Mouse (Mus musculus): Measurements from ENCODE around the gene Naa11. TPM values are rescaled to one million over a fixed set of nuclear protein-coding genes. Genes with fewer than 3 reads are reported as not detected.

The Naa11 gene
- polyA plus RNA-seq, 1 experiment, result 0.02 TPM

DNA sequence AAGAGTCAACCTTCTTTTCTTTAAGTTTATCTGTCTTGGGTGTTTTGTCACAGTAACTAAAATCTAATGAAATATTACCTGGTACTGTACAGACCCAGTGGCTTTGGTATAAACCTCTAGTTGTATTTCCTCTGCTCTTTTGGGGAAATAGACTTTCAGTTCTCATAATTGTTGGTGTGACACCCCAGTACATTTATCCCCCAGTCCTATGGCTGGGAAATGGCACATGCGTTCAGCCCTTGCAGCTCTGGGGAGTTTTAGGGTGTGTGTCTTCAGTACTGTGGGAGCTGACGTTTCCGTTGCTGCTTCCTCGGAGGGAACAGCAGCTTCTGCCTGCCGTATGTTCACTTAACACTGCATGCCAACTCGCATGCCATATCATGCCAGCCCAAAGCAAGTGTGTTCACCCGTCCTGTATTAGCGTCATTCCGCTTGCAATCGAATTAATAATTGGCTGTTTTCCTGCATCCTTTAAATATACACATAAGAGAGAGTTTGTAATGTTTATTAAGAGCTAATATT, 46.4 kb downstream of the Naa11 start:
- Histone ChIP-seq H3K79me2 (ENCODE audit: control insufficient read depth, insufficient read depth) (no peaks in the 10 kb centered on the region), H3K27me3 (ENCODE audit: control insufficient read depth, insufficient read depth, insufficient read length) (no peaks in the 10 kb centered on the region), H3K4me3 (no peak overlapping the region), H3K36me3 (ENCODE audit: control insufficient read depth, insufficient read depth) (no peaks in the 10 kb centered on the region), H3ac (ENCODE audit: control insufficient read depth, insufficient read length) (no peak overlapping the region), H3K4me2 (ENCODE audit: low read depth) (no peak overlapping the region)
- TF ChIP-seq USF1 (IDR thresholded peaks at IDR 0.05; ENCODE audit: low read depth) (no peak), CEBPB (IDR thresholded peaks at IDR 0.05; ENCODE audit: insufficient read depth, poor library complexity, severe bottlenecking) (no peak), MYOG (IDR thresholded peaks at IDR 0.05; ENCODE audit: control insufficient read depth in 1 of 3, insufficient read depth in 1 of 3, insufficient read length in 2 of 3, low read depth in 2 of 3) (no peak), POLR2A (IDR thresholded peaks at IDR 0.05; ENCODE audit: insufficient read length, low read depth) (no peak), E2F4 (IDR thresholded peaks at IDR 0.05; ENCODE audit: insufficient read depth) (no peak), POLR2AphosphoS2 (IDR thresholded peaks at IDR 0.05; ENCODE audit: insufficient read length, low read depth) (no peak), TCF3 (IDR thresholded peaks at IDR 0.05; ENCODE audit: insufficient read length, low read depth) (no peak), TCF12 (IDR thresholded peaks at IDR 0.05; ENCODE audit: insufficient read depth, poor library complexity, severe bottlenecking) (no peak), MYOD1 (IDR thresholded peaks at IDR 0.05; ENCODE audit: control insufficient read depth in 1 of 3, insufficient read length in 2 of 3, low read depth in 2 of 3) (no peak), SRF (IDR thresholded peaks at IDR 0.05; ENCODE audit: control insufficient read depth, insufficient read length, low read depth) (no peak), MAX (IDR thresholded peaks at IDR 0.05; ENCODE audit: low read depth) (no peak)

DNA sequence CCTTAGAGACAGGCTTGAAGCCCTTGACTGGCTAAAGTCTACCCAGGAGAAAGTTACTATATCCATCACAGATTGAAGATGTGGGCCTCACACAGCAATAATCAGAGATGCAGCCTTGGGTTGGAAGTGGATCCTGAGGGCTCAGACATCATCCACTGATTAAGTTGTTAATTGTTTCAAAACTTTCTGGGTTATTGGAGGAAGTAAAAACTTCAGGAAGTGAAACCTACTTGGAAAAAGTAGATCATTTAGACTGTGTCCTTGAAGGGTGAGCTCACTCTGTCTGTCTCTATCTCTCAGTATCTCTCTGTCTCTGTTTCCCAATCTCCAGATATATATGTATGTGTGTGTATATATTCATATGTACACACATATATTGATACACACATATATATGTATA, 47.0 kb downstream of the Naa11 start:
- no peaks in the 10 kb centered on the region for H3K27me3 ChIP-seq (ENCODE audit: control insufficient read depth, insufficient read depth, insufficient read length)
- TF ChIP-seq CEBPB (IDR thresholded peaks at IDR 0.05; ENCODE audit: insufficient read depth, poor library complexity, severe bottlenecking) (no peak), MYOG (IDR thresholded peaks at IDR 0.05; ENCODE audit: control insufficient read depth in 1 of 3, insufficient read depth in 1 of 3, insufficient read length in 2 of 3, low read depth in 2 of 3) (no peak), SRF (IDR thresholded peaks at IDR 0.05; ENCODE audit: control insufficient read depth, insufficient read length, low read depth) (no peak), TCF3 (IDR thresholded peaks at IDR 0.05; ENCODE audit: insufficient read length, low read depth) (no peak), POLR2A (IDR thresholded peaks at IDR 0.05; ENCODE audit: insufficient read length, low read depth) (no peak), TCF12 (IDR thresholded peaks at IDR 0.05; ENCODE audit: insufficient read depth, poor library complexity, severe bottlenecking) (no peak), MAX (IDR thresholded peaks at IDR 0.05; ENCODE audit: low read depth) (no peak), MYOD1 (IDR thresholded peaks at IDR 0.05; ENCODE audit: control insufficient read depth in 1 of 3, insufficient read length in 2 of 3, low read depth in 2 of 3) (no peak)
- H3K4me2 ChIP-seq (ENCODE audit: low read depth), result no peak overlapping the region
- H3K79me2 ChIP-seq (ENCODE audit: control insufficient read depth, insufficient read depth), result no peaks in the 10 kb centered on the region
- H3K36me3 ChIP-seq (ENCODE audit: control insufficient read depth, insufficient read depth), result no peaks in the 10 kb centered on the region
- H3K4me3 ChIP-seq, result no peak overlapping the region
- no peak overlapping the region for H3ac ChIP-seq (ENCODE audit: control insufficient read depth, insufficient read length)

DNA sequence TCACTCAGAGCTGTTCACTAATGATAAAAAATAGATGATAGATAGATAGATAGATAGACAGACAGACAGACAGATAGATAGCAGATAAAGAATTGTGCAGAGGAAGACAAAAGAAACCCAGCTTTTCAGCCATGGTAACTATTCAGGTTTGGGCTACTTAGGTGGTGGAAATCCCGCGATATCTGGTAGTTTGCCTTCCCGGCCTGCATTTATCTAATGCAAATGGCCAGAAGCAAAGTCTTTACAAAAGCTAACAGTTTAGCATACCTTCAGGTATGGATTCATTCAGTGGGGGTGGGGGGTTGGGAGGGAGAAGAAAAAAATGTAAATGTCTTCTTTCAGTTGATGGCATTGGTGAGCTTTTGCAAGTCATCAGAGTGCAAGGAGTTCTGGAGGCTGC, 48.0 kb downstream of the Naa11 start:
- H3ac ChIP-seq (ENCODE audit: control insufficient read depth, insufficient read length), result no peak overlapping the region
- no peaks in the 10 kb centered on the region for H3K36me3 ChIP-seq (ENCODE audit: control insufficient read depth, insufficient read depth)
- TF ChIP-seq USF1 (IDR thresholded peaks at IDR 0.05; ENCODE audit: low read depth), result no peak
- no peak for TF ChIP-seq E2F4 (IDR thresholded peaks at IDR 0.05; ENCODE audit: insufficient read depth)
- TF ChIP-seq SRF (IDR thresholded peaks at IDR 0.05; ENCODE audit: control insufficient read depth, insufficient read length, low read depth), result no peak
- TF ChIP-seq TCF12 (IDR thresholded peaks at IDR 0.05; ENCODE audit: insufficient read depth, poor library complexity, severe bottlenecking), result no peak
- no peak for TF ChIP-seq CEBPB (IDR thresholded peaks at IDR 0.05; ENCODE audit: insufficient read depth, poor library complexity, severe bottlenecking)
- TF ChIP-seq POLR2A (IDR thresholded peaks at IDR 0.05; ENCODE audit: insufficient read length, low read depth), result no peak
- TF ChIP-seq POLR2AphosphoS2 (IDR thresholded peaks at IDR 0.05; ENCODE audit: insufficient read length, low read depth), result no peak
- TF ChIP-seq MYOD1 (IDR thresholded peaks at IDR 0.05; ENCODE audit: control insufficient read depth in 1 of 3, insufficient read length in 2 of 3, low read depth in 2 of 3), result no peak
- no peak for TF ChIP-seq MAX (IDR thresholded peaks at IDR 0.05; ENCODE audit: low read depth)
- TF ChIP-seq TCF3 (IDR thresholded peaks at IDR 0.05; ENCODE audit: insufficient read length, low read depth), result no peak
- TF ChIP-seq REST (IDR thresholded peaks at IDR 0.05; ENCODE audit: insufficient read depth, insufficient read length), result no peak
- TF ChIP-seq MYOG (IDR thresholded peaks at IDR 0.05; ENCODE audit: control insufficient read depth in 1 of 3, insufficient read depth in 1 of 3, insufficient read length in 2 of 3, low read depth in 2 of 3), result no peak
- no peak overlapping the region for H3K4me3 ChIP-seq
- no peaks in the 10 kb centered on the region for H3K79me2 ChIP-seq (ENCODE audit: control insufficient read depth, insufficient read depth)
- H3K27me3 ChIP-seq (ENCODE audit: control insufficient read depth, insufficient read depth, insufficient read length), result no peaks in the 10 kb centered on the region
- H3K4me2 ChIP-seq (ENCODE audit: low read depth), result no peak overlapping the region

DNA sequence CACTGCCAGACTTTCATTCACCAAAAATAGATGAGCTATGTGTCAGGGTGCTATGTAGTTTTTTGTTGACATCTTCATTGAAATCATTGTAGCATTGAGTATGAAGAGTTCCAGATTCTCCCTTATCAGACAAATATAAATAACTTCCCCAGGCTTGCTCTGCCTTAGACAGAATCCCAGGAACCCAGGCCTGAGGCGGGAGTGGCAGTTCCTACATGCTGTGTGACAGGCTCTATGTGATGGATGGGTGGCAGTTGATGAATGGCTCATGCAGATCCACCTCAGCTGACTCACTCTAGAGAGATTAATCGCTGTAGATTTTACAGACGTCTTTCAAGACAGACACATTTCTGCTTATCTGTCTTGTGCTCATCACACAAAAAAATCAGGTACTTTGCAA, 57.4 kb downstream of the Naa11 start:
- Histone ChIP-seq H3K4me3 (no peak overlapping the region), H3K4me2 (ENCODE audit: low read depth) (no peak overlapping the region), H3K36me3 (ENCODE audit: control insufficient read depth, insufficient read depth) (no peaks in the 10 kb centered on the region), H3K27me3 (ENCODE audit: control insufficient read depth, insufficient read depth, insufficient read length) (no peaks in the 10 kb centered on the region), H3ac (ENCODE audit: control insufficient read depth, insufficient read length) (no peak overlapping the region), H3K79me2 (ENCODE audit: control insufficient read depth, insufficient read depth) (no peaks in the 10 kb centered on the region)
- no peak for TF ChIP-seq TCF3 (IDR thresholded peaks at IDR 0.05; ENCODE audit: insufficient read length, low read depth)

Other genes with a start within 250 kb of the Naa11 start
- not detected for gene Gk2, start 64.6 kb upstream of the Naa11 start, polyA plus RNA-seq (2012; fragmentation: generic; extraction: Trizol)